Mouse (Mus musculus) left cerebral cortex, adult 18-20 months (tissue): Measurements from ENCODE around the gene App. TPM values are rescaled to one million over a fixed set of nuclear protein-coding genes. Genes with fewer than 3 reads are reported as not detected.

Experiments
- DNase-seq, 2 experiments: peaks; one replicate each; pipeline ENCODE4 v3.0.0; 2021 to 2022; ENCODE audit warnings: low spot score in 2 of 2, mixed read lengths in 1 of 2
- long read RNA-seq, 2 experiments: library from polyadenylated mRNA; stranded (forward); transcript quantifications; one replicate each; pipeline ENCODE4 v2.0.0; 2021
- total RNA-seq, 2 experiments: library from RNA; stranded (reverse); gene quantifications; 2 replicates each; pipeline ENCODE4 v1.2.3; 2021

The App gene
- 1,000 to 10,000 TPM; 1,397 to 1,476 TPM for total RNA-seq
- long read RNA-seq, experiment 1, full-length matches to known transcripts: 1,093 of 1,293 reads
- long read RNA-seq, experiment 1, partial matches to known transcripts: 144 of 1,293 reads
- long read RNA-seq, experiment 1, other reads (novel, unspliced or antisense): 56 of 1,293 reads
- long read RNA-seq, experiment 2, full-length matches to known transcripts: 644 of 814 reads
- long read RNA-seq, experiment 2, partial matches to known transcripts: 103 of 814 reads
- long read RNA-seq, experiment 2, other reads (novel, unspliced or antisense): 67 of 814 reads

DNA sequence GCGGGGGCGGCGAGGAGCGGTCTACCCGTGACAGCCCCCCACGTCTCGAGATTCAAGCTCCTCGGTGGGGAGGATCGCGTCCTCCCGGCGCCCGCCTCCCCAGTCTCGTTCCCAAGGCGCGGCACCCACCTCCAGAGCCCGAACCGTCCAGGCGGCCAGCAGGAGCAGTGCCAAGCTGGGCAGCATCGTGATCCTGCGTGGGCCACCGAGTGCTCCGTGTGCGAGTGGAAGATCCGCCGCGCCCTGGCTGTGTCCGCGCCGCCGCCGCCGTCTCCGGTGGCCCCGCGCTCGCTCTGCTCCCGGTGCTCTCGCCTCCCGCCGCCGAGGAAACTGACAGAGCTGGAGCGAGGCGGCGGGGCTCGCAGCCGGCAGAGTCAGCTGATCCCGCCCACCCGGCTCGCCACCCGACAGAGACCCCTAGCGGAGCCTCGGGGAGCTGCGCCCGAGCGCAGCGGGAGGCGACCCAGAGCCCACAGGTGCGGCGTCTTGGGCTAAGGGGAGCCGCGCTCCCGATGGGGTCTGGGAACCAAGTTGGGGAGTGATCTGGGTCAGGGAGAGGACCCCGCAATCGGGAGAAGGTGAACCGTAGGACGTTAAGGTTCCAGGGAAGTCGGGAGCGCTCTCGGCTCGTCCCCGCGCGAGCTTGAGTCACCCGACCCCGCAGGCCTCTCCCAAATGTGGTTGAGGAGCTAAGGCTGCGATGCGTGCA, at the start of gene App:
Gene App (minus strand): TSS at position 394 of the 709 bp plus-strand sequence.
- DNase-seq: peak; percentile 93

- DNase-seq: peak; percentile 14 to 45
Measured at GRCm38 (mm10) chr16:85215846-85216245, 42.3 kb upstream of the App start.

- no peak for DNase-seq
Measured at GRCm38 (mm10) chr16:85215173-85215572, 41.6 kb upstream of the App start.

GRCm38 (mm10) chr16:85195622-85196021, 22.1 kb upstream of the App start:
- DNase-seq: no peak

DNA sequence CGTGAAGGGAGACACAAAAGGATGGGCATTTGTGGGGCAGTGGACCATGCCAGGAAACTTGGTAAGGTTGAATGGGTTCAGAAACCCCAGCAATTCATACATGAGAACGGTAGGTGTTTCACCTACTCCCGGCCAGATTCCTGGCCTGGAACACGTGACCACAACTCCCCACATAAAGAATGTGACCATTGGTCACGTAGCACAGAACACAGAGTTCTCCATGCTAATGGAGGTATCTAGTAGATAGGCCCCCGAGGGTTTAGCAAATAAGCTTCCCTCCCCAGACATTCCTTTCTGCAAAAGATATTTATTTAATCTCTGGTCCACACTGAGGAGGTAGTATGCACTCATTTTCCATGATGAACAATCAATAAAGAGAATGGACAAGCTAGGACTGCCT, 21.6 kb upstream of the App start:
- DNase-seq: no peak

GRCm38 (mm10) chr16:85181502-85181901, 7.9 kb upstream of the App start:
- no peak for DNase-seq

DNA sequence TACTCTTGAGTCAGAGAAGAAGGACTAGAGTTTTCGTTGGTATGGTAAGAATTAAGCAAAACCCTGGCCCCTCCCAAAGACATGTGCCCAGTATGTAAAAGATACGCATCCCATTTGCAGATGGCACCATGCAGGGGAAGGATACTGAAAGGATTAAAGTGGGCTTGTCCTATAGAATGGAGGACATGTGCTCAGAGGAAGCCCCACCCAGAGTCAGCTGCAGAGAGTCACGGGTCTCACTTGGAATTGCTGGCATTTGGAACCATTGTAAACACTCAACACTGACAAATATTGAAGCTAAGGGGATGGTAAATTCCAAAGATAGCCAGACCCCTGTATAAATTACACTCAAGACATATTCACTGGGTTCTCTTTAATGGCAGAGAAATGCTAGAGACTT, 7.1 kb upstream of the App start:
- DNase-seq: no peak

DNA sequence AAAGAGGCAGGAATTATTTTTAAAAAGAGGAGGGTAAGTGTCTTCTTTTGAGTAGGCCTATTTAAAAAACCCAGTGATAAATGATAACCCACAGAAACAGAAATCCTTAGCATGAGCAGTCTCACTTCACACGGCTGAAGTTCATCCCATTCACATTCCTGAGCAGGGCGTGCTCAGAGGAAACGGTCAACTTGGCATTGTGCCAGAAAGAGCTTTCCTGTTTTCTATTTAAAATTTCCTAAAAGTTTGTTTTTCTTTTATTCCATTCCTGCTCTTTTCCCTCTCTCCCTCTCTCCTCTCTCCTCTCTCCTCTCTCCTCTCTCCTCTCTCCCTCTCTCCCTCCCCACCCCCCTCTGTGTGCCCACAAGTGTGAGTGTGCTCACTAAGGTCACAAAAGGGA, 3.1 kb upstream of the App start:
- DNase-seq: no peak

DNA sequence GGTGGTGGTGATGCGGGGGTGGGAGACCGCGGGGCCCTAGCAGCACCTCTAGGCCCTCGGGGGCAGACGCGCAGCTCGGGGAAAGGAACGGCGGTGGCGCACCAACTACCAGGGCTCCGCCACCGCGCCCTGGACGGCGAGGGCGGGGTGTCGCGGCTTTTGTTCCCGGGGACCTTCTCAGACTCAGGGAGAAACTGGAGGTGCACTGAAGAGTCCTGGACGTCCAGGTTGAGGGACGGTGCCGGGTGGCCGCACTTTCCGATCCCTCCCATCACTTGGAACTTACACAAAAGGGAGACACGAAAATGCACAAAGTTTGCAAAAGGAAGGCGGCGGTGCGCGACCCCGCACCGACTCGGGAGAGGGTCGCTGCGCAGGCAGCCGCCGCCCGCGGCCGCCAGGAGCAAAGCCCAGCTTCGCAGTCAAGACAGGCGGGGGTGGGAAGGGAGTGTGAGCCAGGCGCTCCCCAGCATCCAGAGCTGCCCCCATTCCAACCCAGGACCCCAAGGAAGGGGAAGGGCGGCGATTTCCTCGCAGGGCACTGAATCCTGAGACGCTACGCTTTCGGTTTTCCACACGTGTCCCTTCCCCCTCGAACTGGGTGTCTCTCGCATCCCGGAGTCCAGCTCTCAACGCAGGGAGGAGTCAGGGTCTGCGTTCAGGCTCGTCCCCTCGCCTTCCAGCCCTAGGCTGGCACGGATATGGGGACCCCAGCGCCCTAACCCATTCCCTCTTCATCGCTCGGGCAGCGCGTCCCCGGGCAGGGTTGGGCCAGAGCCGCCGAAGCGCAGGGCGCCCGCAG, 794 bp downstream of the App start:
- peak; percentile 48 to 67 for DNase-seq

GRCm38 (mm10) chr16:85171976-85172570, 1.5 kb downstream of the App start:
- DNase-seq: peak; percentile 50 to 62

- DNase-seq: no peak
Measured at GRCm38 (mm10) chr16:85170826-85171510, 2.6 kb downstream of the App start.

DNA sequence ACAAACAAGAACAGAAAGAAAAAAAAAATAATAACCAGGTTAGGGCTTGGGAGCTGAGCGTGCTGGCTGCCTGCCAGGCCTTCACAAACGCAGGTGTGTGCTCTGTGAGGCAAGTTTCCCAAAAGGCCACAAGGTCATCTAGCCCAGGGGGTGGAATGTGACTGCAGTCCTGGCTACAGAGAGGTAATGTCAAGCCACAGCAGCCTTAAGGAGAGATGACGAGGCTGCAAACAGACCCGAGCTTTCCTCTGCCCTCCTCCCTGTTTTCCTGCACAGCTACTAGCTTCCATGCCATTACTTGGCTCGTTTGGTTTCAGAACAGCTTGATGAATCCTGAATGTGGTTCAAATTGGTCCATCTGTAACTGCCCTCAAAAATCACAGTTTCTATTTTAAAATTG, 4.7 kb downstream of the App start:
- no peak for DNase-seq

- DNase-seq: no peak
Measured at GRCm38 (mm10) chr16:85166205-85166604, 7.4 kb downstream of the App start.

DNA sequence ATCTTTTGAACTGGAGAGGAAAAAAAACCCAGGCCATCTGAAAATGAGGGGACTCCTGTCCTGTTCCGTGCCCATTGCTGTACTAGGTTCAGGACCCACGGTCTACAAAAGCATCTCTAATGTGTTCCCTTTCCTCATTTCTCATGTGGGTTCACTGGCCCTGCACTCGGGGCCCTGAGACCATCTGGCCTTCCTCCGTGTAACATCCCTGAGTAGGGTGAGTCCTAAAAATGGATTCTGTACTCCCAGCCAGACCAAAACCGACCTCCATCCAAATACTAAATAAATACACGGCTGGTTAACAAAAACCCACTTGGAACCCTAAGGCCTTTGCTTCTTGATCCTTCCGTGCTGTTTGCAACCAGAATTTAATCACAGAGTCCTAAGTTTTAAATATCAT, 7.9 kb downstream of the App start:
- DNase-seq: no peak

DNA sequence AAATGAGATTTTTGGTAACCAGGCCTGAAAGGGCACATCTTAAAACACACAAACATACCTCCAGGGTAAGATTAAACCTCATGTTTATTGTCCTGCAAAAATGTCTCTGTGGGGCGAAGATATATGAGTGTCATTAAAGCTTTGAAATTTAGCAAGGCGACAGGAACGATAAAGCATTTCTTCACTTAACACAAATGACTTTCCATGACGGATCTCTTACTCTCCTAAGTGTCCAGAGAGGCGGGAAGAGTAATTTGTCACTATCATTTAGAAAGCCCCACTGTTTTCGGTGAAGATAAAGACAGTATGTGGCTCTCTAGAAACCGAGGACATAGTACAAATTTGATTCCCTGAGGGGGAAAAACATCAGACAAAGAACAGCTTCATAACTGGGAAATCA, 8.4 kb downstream of the App start:
- DNase-seq: no peak

DNA sequence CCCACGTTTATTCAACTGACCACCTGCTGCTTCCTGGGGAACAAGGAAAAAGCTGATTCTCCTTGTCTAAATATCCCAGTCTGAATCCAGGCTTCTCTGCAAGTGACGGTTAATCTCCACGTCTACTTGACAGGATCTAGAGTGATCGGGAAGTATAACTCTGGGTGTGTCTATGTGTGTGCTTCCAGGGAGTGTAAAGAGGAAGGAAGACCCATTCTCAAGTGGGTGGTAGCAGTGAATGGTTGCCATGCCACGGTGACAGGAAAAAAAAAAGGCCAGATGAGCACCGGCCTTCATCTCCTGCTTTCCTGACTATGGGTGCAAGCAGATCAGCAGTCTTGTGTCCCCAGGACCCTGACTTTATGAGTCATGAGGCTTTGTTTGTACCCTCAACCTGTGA, 10.8 kb downstream of the App start:
- no peak for DNase-seq

DNA sequence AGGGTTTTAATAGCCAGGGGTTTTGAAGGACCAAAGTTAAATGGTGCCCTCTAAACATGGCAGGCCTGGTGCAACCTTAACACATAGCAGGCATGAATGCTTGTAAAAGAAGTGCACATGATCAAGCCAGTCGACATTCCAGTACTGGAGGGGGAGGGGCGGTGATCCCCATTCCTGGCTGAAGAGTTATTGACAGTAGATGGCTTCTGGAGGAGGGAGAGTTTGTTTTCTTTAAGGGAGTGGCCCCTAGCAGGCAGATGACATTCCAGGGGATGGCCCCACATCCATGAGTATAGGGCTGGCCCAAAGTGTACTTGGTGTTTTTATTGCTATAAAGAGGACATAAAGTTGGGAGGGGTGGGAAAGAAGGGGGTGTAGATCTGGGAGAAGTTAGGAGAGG, 13.4 kb downstream of the App start:
- no peak for DNase-seq

DNA sequence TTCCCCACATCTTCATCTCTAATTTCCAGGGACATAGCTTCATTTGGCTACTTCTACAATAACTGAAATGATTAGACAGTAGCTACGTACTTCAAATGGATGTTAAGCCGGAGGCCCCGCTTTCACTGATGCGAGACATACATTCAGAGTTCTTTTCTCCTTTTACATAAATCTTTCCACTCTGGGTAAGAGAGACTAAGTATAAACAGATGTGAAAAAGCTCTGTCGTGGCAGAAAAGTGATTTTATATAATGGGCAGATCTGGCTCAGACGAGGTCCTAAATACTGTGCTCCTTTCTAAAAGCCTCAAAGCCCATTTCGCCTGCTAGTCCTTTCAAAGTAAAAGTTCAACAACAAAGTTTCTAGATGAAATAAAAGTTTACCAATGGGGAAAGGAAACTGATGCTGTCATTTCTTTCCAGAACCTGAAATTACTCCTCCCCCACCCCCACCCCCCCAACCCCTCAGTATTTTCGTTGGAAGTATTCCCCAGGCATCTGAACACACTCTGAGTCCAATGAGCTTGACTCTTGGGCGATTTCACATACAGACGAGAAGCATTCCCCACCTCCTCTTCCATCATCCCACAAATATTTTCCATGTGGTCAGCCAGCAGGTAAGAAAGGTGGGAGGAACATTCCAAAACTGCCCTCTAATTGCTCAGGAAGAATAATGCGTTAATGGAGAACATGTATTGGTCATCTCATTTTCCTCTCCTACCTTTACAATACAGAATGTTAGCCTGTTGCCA, 15.6 kb downstream of the App start:
- DNase-seq: no peak

GRCm38 (mm10) chr16:85157156-85157555, 16.4 kb downstream of the App start:
- no peak for DNase-seq

- no peak for DNase-seq
Measured at GRCm38 (mm10) chr16:85155836-85156235, 17.7 kb downstream of the App start.
